Mouse (Mus musculus) CD4-positive, CD25-positive, alpha-beta regulatory T cell, adult 4 months (primary cell): ENCODE results near the gene Gm379. TPM values are rescaled to one million over a fixed set of nuclear protein-coding genes. Genes with fewer than 3 reads are reported as not detected.

Experiments
- ATAC-seq: one replicate; pipeline ENCODE4 v1.8.0; 2017
- polyA plus RNA-seq, 2 experiments: library from polyadenylated mRNA; unstranded; fragments of 100-300 nt; shearing (Covaris generic); gene quantifications; one replicate each; pipeline ENCODE4 v1.2.1; 2017

The Gm379 gene
- not detected for polyA plus RNA-seq

GRCm38 (mm10) chrX:108664885-108665284 lies at the start of gene Gm379:
Gm379 (minus strand) TSS chrX:108664891.
- ATAC-seq: no peak

- no peak for ATAC-seq
Measured at GRCm38 (mm10) chrX:108704312-108704711, 39.6 kb upstream of the Gm379 start.

- no peak for ATAC-seq
Measured at GRCm38 (mm10) chrX:108668868-108669267, 4.2 kb upstream of the Gm379 start.

- ATAC-seq: no peak
Measured at GRCm38 (mm10) chrX:108621991-108622390, 42.7 kb downstream of the Gm379 start.

- no peak for ATAC-seq
Measured at GRCm38 (mm10) chrX:108620886-108621285, 43.8 kb downstream of the Gm379 start.

Other genes starting within 250 kb of the Gm379 start
- gene Brwd3, start 169.5 kb upstream of the Gm379 start, polyA plus RNA-seq: 1 to 10 TPM; 4.7 to 5.2 TPM